Mouse (Mus musculus) gastrocnemius, adult 2 months (tissue): ENCODE data around the gene Il18. TPM values are rescaled to one million over a fixed set of nuclear protein-coding genes. Genes with fewer than 3 reads are reported as not detected.

Experiments
- total RNA-seq, 2 experiments: library from RNA; stranded (reverse); gene quantifications; 2 replicates each; pipeline ENCODE4 v1.2.3; 2021

Gene Il18
- total RNA-seq, 2 experiments from 2014 or later: 0.87 to 1.0 TPM

Other genes with a start within 250 kb of the Il18 start
- gene Rpl10-ps3, start 209.9 kb upstream of the Il18 start, total RNA-seq: 100 to 1,000 TPM; 492 to 547 TPM
- gene Plet1, start 60.3 kb upstream of the Il18 start, total RNA-seq: under 1 TPM in 1 of 2 experiments, not detected in 1; 0.36 TPM
- gene Pts, start 26.1 kb upstream of the Il18 start, total RNA-seq: 10 to 100 TPM; 10.4 to 11.9 TPM
- under 1 TPM; 0.26 to 0.45 TPM for gene Bco2, start 354 bp downstream of the Il18 start, total RNA-seq
- not detected for gene Tex12, start 6.5 kb downstream of the Il18 start, total RNA-seq
- gene Sdhd, start 49.0 kb downstream of the Il18 start, total RNA-seq: 100 to 1,000 TPM; 269 to 419 TPM
- gene Timm8b, start 49.1 kb downstream of the Il18 start, total RNA-seq: 100 to 1,000 TPM; 211 to 231 TPM
- gene Pih1d2, start 62.5 kb downstream of the Il18 start, total RNA-seq: under 1 TPM; 0.53 to 0.61 TPM
- 10 to 100 TPM; 11.1 to 11.7 TPM for gene Nkapd1, start 62.6 kb downstream of the Il18 start, total RNA-seq
- 100 to 1,000 TPM; 170 to 247 TPM for gene Dlat, start 105.0 kb downstream of the Il18 start, total RNA-seq
- gene Dixdc1, start 184.7 kb downstream of the Il18 start, total RNA-seq: 1 to 10 TPM; 2.6 to 4.7 TPM
- gene 2310030G06Rik, start 191.7 kb downstream of the Il18 start, total RNA-seq: 1 to 10 TPM; 2.4 to 6.5 TPM
- gene Cryab, start 196.5 kb downstream of the Il18 start, total RNA-seq: 1,000 to 10,000 TPM in 1 of 2 experiments, 100 to 1,000 TPM in 1; 885 to 2,545 TPM
- 100 to 1,000 TPM; 123 to 143 TPM for gene Hspb2, start 197.5 kb downstream of the Il18 start, total RNA-seq
- gene Fdxacb1, start 213.4 kb downstream of the Il18 start, total RNA-seq: 1 to 10 TPM; 3.4 to 3.9 TPM
- gene Alg9, start 220.2 kb downstream of the Il18 start, total RNA-seq: 10 to 100 TPM in 1 of 2 experiments, 1 to 10 TPM in 1; 7.8 to 11.2 TPM
- 10 to 100 TPM; 10.4 to 11.2 TPM for gene 1110032A03Rik, start 220.7 kb downstream of the Il18 start, total RNA-seq